Mouse (Mus musculus) hindbrain, embryonic 15.5 days (tissue): ENCODE data around the gene Dlx2. TPM values are rescaled to one million over a fixed set of nuclear protein-coding genes. Genes with fewer than 3 reads are reported as not detected.

Experiments
- ATAC-seq: fragments of 200-750 bp; cut with Nextera tagmentation; 2 replicates; pipeline ENCODE4 v1.8.0; 2017; ENCODE audit warnings: low read depth, moderate number of reproducible peaks, moderate TSS enrichment; ENCODE audit not compliant: low FRiP score
- H3K27ac ChIP-seq: fragments of 300-500 bp; sonication (generic); replicated peaks from 2 replicates; pipeline ENCODE4 v1.5.1; 2015; ENCODE audit warnings: mild to moderate bottlenecking, inconsistent platforms
- H3K27me3 ChIP-seq: fragments of 300-500 bp; sonication (generic); 2 replicates; pipeline ENCODE4 v1.6.1; 2015; ENCODE audit warnings: control low read depth, inconsistent platforms
- H3K36me3 ChIP-seq: fragments of 300-500 bp; sonication (generic); 2 replicates; pipeline ENCODE4 v1.6.1; 2015; ENCODE audit warnings: control low read depth, inconsistent platforms
- H3K4me1 ChIP-seq: fragments of 300-500 bp; sonication (generic); replicated peaks from 2 replicates; pipeline ENCODE4 v1.6.1; 2015; ENCODE audit warnings: control low read depth, inconsistent platforms
- H3K4me2 ChIP-seq: fragments of 300-500 bp; sonication (generic); 2 replicates; pipeline ENCODE4 v1.6.1; 2015; ENCODE audit warnings: moderate library complexity, mild to moderate bottlenecking, inconsistent platforms
- H3K4me3 ChIP-seq: fragments of 300-500 bp; sonication (generic); 2 replicates; pipeline ENCODE4 v1.5.1; 2015; ENCODE audit warnings: mild to moderate bottlenecking, inconsistent platforms
- H3K9ac ChIP-seq: fragments of 300-500 bp; sonication (generic); 2 replicates; pipeline ENCODE4 v1.6.1; 2015; ENCODE audit warnings: inconsistent platforms
- H3K9me3 ChIP-seq: fragments of 300-500 bp; sonication (generic); 2 replicates; pipeline ENCODE4 v1.6.1; 2016; ENCODE audit warnings: control low read depth, inconsistent platforms
- WGBS: fragments of 180-500 bp; shearing (Covaris S2); methylation state at CpG from one replicate; pipeline ENCODE4 v1.1.7; 2015; 5-methylcytosine and 5-hydroxymethylcytosine counted together
- polyA plus RNA-seq: library from polyadenylated mRNA; unstranded; fragments of >200 nt; fragmentation: Nextera tagmentation; extraction: Ambion mirVana; gene quantifications from 2 replicates; pipeline ENCODE4 v1.2.1, GENCODE M21; 2015

Dlx2 gene
- polyA plus RNA-seq: 0.26 and 2.2 TPM in 2 replicates

GRCm38 (mm10) chr2:71546640-71547071 lies at the start of gene Dlx2:
Gene Dlx2, minus strand, starts transcription at chr2:71546754.
- Histone ChIP-seq H3K27me3 (peaks cover 69% of the 10 kb centered on the region), H3K4me1 (peaks cover 24% of the 10 kb centered on the region), H3K9ac (no peak within 1 kb of the TSS), H3K36me3 (no peaks in the 10 kb centered on the region), H3K4me2 (peak within 1 kb of the TSS; percentile 86), H3K4me3 (peak within 1 kb of the TSS; percentile 44), H3K27ac (no peak within 1 kb of the TSS), H3K9me3 (no peaks in the 10 kb centered on the region)
- ATAC-seq: peak; percentile 44; the same call in 1 of the 2 replicates
- 0% methylated on average over 37 of the region's 37 CpGs for WGBS

GRCm38 (mm10) chr2:71594466-71594865 lies 47.9 kb upstream of the Dlx2 start:
- Histone ChIP-seq H3K4me2 (no peak overlapping the region), H3K9me3 (no peaks in the 10 kb centered on the region), H3K9ac (no peak overlapping the region), H3K27me3 (no peaks in the 10 kb centered on the region), H3K4me1 (no peaks in the 10 kb centered on the region), H3K4me3 (no peak overlapping the region), H3K27ac (no peak overlapping the region), H3K36me3 (no peaks in the 10 kb centered on the region)
- 65% methylated on average over 7 of the region's 7 CpGs for WGBS
- ATAC-seq: no peak

GRCm38 (mm10) chr2:71589114-71589513 lies 42.6 kb upstream of the Dlx2 start:
- 93% methylated on average over 9 of the region's 9 CpGs for WGBS
- no peaks in the 10 kb centered on the region for H3K36me3 ChIP-seq
- H3K4me3 ChIP-seq: no peak overlapping the region
- H3K4me2 ChIP-seq: no peak overlapping the region
- H3K9me3 ChIP-seq: no peaks in the 10 kb centered on the region
- H3K27ac ChIP-seq: no peak overlapping the region
- no peak for ATAC-seq
- H3K27me3 ChIP-seq: no peaks in the 10 kb centered on the region
- H3K4me1 ChIP-seq: no peaks in the 10 kb centered on the region
- no peak overlapping the region for H3K9ac ChIP-seq

GRCm38 (mm10) chr2:71581488-71581887 lies 34.9 kb upstream of the Dlx2 start:
- ATAC-seq: peak; percentile 51; the same call in 1 of the 2 replicates
- H3K4me2 ChIP-seq: peak overlapping the region; percentile 94
- H3K36me3 ChIP-seq: no peaks in the 10 kb centered on the region
- peaks cover 10% of the 10 kb centered on the region for H3K4me1 ChIP-seq
- peak overlapping the region; percentile 61; the same call in 1 of the 2 replicates for H3K9ac ChIP-seq
- 62% methylated on average over 5 of the region's 5 CpGs for WGBS
- H3K9me3 ChIP-seq: no peaks in the 10 kb centered on the region
- no peaks in the 10 kb centered on the region for H3K27me3 ChIP-seq
- peak overlapping the region; percentile 59 for H3K4me3 ChIP-seq
- H3K27ac ChIP-seq: no peak overlapping the region

GRCm38 (mm10) chr2:71580632-71581466 lies 34.3 kb upstream of the Dlx2 start:
- peaks cover 10% of the 10 kb centered on the region for H3K4me1 ChIP-seq
- H3K36me3 ChIP-seq: no peaks in the 10 kb centered on the region
- 9% methylated on average over 50 of the region's 50 CpGs for WGBS
- peak overlapping the region; percentile 61 for H3K9ac ChIP-seq
- H3K9me3 ChIP-seq: no peaks in the 10 kb centered on the region
- no peaks in the 10 kb centered on the region for H3K27me3 ChIP-seq
- H3K4me3 ChIP-seq: peak overlapping the region; percentile 59
- H3K4me2 ChIP-seq: peak overlapping the region; percentile 94
- no peak overlapping the region for H3K27ac ChIP-seq
- ATAC-seq: peak; percentile 89

GRCm38 (mm10) chr2:71577059-71577458 lies 30.5 kb upstream of the Dlx2 start:
- Histone ChIP-seq H3K4me3 (no peak overlapping the region), H3K9ac (no peak overlapping the region), H3K27ac (no peak overlapping the region), H3K9me3 (no peaks in the 10 kb centered on the region), H3K36me3 (no peaks in the 10 kb centered on the region), H3K4me2 (no peak overlapping the region), H3K27me3 (no peaks in the 10 kb centered on the region), H3K4me1 (peaks cover 10% of the 10 kb centered on the region)
- WGBS: 93% methylated on average over 2 of the region's 2 CpGs
- ATAC-seq: no peak

- WGBS: 68% methylated on average over 4 of the region's 4 CpGs
- Histone ChIP-seq H3K9me3 (no peaks in the 10 kb centered on the region), H3K27me3 (no peaks in the 10 kb centered on the region), H3K36me3 (no peaks in the 10 kb centered on the region), H3K9ac (no peak overlapping the region), H3K4me3 (no peak overlapping the region), H3K4me2 (no peak overlapping the region), H3K4me1 (no peaks in the 10 kb centered on the region), H3K27ac (no peak overlapping the region)
- no peak for ATAC-seq
Observed at GRCm38 (mm10) chr2:71573736-71574135, 27.2 kb upstream of the Dlx2 start.

- no peaks in the 10 kb centered on the region for H3K27me3 ChIP-seq
- no peaks in the 10 kb centered on the region for H3K9me3 ChIP-seq
- H3K4me2 ChIP-seq: no peak overlapping the region
- no peaks in the 10 kb centered on the region for H3K36me3 ChIP-seq
- ATAC-seq: no peak
- H3K9ac ChIP-seq: no peak overlapping the region
- H3K4me3 ChIP-seq: no peak overlapping the region
- H3K27ac ChIP-seq: no peak overlapping the region
- H3K4me1 ChIP-seq: no peaks in the 10 kb centered on the region
- WGBS: 81% methylated on average over 9 of the region's 9 CpGs
Observed at GRCm38 (mm10) chr2:71566466-71566865, 19.9 kb upstream of the Dlx2 start.

- Histone ChIP-seq H3K27me3 (peaks cover 31% of the 10 kb centered on the region), H3K4me3 (no peak overlapping the region), H3K4me1 (0 out of 2 replicates have a peak, but pooled peaks cover 2% of the 10 kb centered on the region), H3K27ac (no peak overlapping the region), H3K4me2 (no peak overlapping the region), H3K36me3 (no peaks in the 10 kb centered on the region), H3K9me3 (no peaks in the 10 kb centered on the region), H3K9ac (no peak overlapping the region)
- 73% methylated on average over 5 of the region's 5 CpGs for WGBS
- no peak for ATAC-seq
Observed at GRCm38 (mm10) chr2:71556071-71556470, 9.5 kb upstream of the Dlx2 start.

GRCm38 (mm10) chr2:71551704-71552103 lies 5.2 kb upstream of the Dlx2 start:
- Histone ChIP-seq H3K4me1 (peaks cover 5% of the 10 kb centered on the region), H3K36me3 (no peaks in the 10 kb centered on the region), H3K27ac (no peak overlapping the region), H3K9me3 (no peaks in the 10 kb centered on the region), H3K9ac (no peak overlapping the region), H3K4me2 (no peak overlapping the region), H3K27me3 (peaks cover 64% of the 10 kb centered on the region), H3K4me3 (no peak overlapping the region)
- ATAC-seq: no peak
- 2% methylated on average over 18 of the region's 18 CpGs for WGBS

- Histone ChIP-seq H3K27ac (no peak overlapping the region), H3K4me3 (no peak overlapping the region), H3K4me2 (no peak overlapping the region), H3K27me3 (peaks cover 72% of the 10 kb centered on the region), H3K36me3 (no peaks in the 10 kb centered on the region), H3K9ac (no peak overlapping the region), H3K9me3 (no peaks in the 10 kb centered on the region), H3K4me1 (peaks cover 16% of the 10 kb centered on the region)
- ATAC-seq: no peak
- 22% methylated on average over 3 of the region's 3 CpGs for WGBS
Observed at GRCm38 (mm10) chr2:71550330-71550729, 3.8 kb upstream of the Dlx2 start.

GRCm38 (mm10) chr2:71547829-71548228 lies 1.3 kb upstream of the Dlx2 start:
- Histone ChIP-seq H3K27ac (no peak overlapping the region), H3K36me3 (no peaks in the 10 kb centered on the region), H3K4me1 (peaks cover 25% of the 10 kb centered on the region), H3K4me2 (no peak overlapping the region), H3K27me3 (peaks cover 70% of the 10 kb centered on the region), H3K4me3 (no peak overlapping the region), H3K9me3 (no peaks in the 10 kb centered on the region), H3K9ac (no peak overlapping the region)
- no peak for ATAC-seq
- WGBS: 3% methylated on average over 8 of the region's 8 CpGs
